Mouse (Mus musculus): ENCODE measurements at regions not wholly inside any gene's neighbourhood (a gene's known extent, or its start where the extent isn't known, plus 50 kb on each side); places are given as distances from the start of the nearest gene placed in this dataset.

GRCm38 (mm10) chr8:99591308-99592004, 175.2 kb upstream of the Cdh8 start:
- no peak for ATAC-seq (ENCODE audit: low FRiP score, low read depth)
- no peak overlapping the region for H3K4me3 ChIP-seq
- H3K4me1 ChIP-seq: no peaks in the 10 kb centered on the region
- no peaks in the 10 kb centered on the region for H3K9me3 ChIP-seq
- no peak overlapping the region for H3K9ac ChIP-seq
- 84% methylated on average over 2 of the region's 2 CpGs for WGBS
- H3K4me2 ChIP-seq (replicated peaks): no peak overlapping the region
- H3K27me3 ChIP-seq: no peaks in the 10 kb centered on the region
- H3K27ac ChIP-seq: no peak overlapping the region
- H3K36me3 ChIP-seq: no peaks in the 10 kb centered on the region

GRCm38 (mm10) chr8:99544102-99544501, 127.8 kb upstream of the Cdh8 start:
- Histone ChIP-seq H3K4me3 (no peak overlapping the region), H3K27me3 (no peaks in the 10 kb centered on the region), H3K27ac (no peak overlapping the region), H3K9ac (no peak overlapping the region), H3K36me3 (no peaks in the 10 kb centered on the region), H3K4me1 (no peaks in the 10 kb centered on the region), H3K9me3 (no peaks in the 10 kb centered on the region), H3K4me2 (replicated peaks) (no peak overlapping the region)
- no peak for ATAC-seq (ENCODE audit: low FRiP score, low read depth)
- WGBS: 75% methylated on average over 1 of the region's 1 CpGs

- WGBS: 86% methylated on average over 8 of the region's 8 CpGs
- Histone ChIP-seq H3K27ac (no peak overlapping the region), H3K9ac (no peak overlapping the region), H3K4me1 (no peaks in the 10 kb centered on the region), H3K4me3 (no peak overlapping the region), H3K4me2 (replicated peaks) (no peak overlapping the region), H3K36me3 (no peaks in the 10 kb centered on the region), H3K9me3 (no peaks in the 10 kb centered on the region), H3K27me3 (no peaks in the 10 kb centered on the region)
- ATAC-seq (ENCODE audit: low FRiP score, low read depth): no peak
These were observed 116.6 kb upstream of the Cdh8 start for GRCm38 (mm10) chr8:99532686-99533415.

GRCm38 (mm10) chr8:99502055-99502454, 85.8 kb upstream of the Cdh8 start:
- no peaks in the 10 kb centered on the region for H3K36me3 ChIP-seq
- no peak overlapping the region for H3K4me2 ChIP-seq (replicated peaks)
- no peak overlapping the region for H3K9ac ChIP-seq
- no peak overlapping the region for H3K4me3 ChIP-seq
- no peak for ATAC-seq (ENCODE audit: low FRiP score, low read depth)
- no peak overlapping the region for H3K27ac ChIP-seq
- no peaks in the 10 kb centered on the region for H3K4me1 ChIP-seq
- H3K9me3 ChIP-seq: no peaks in the 10 kb centered on the region
- no peaks in the 10 kb centered on the region for H3K27me3 ChIP-seq
- WGBS: 82% methylated on average over 3 of the region's 3 CpGs

All from limb, embryonic 13.5 days (tissue).